Mouse (Mus musculus): ENCODE results near the gene Mum1. TPM values are rescaled to one million over a fixed set of nuclear protein-coding genes. Genes with fewer than 3 reads are reported as not detected.
"Not testable (repeated sequence)": the region's sequence is repeated elsewhere in the genome, so short reads cannot be mapped to it uniquely, and the experiment has no call there.

Gene Mum1
- total RNA-seq, 2 experiments from 2014 or later = 37.4 to 45.1 TPM

GRCm38 (mm10) chr10:80207676-80208075, 18.6 kb upstream of the Mum1 start:
- no peak for DNase-seq (ENCODE audit: low spot score in 2 of 2)

- DNase-seq (ENCODE audit: low spot score in 2 of 2) = no peak
These were observed 18.0 kb upstream of the Mum1 start for GRCm38 (mm10) chr10:80208248-80208647.

DNA sequence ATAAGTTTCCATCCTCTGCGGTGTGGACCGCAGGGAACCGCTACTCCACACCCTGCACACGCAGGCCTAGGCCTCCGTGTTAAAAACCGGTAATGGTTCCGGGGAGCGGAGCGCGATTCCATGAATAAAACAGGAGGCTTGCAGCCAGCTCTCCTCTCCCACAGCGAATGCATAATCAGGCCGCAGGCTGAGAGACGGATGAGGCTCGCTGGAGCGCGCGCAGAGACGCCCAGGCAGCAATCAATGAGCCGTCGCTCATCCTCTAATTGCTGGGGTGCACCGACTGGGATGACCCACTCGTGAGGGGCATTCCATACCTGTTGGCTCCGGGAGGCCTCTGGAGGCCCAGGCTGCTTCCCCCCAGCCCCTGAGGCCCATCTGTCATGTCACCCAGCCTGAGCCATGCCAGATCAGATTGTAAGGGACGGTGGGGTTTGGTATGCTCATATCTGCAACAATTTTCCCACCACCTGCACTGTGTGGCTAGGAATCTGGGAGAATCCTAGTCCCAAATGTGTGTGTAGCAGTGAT, 17.3 kb upstream of the Mum1 start:
- DNase-seq (ENCODE audit: low spot score in 2 of 2) = peak in 1 of 2 experiments; percentile 62

DNA sequence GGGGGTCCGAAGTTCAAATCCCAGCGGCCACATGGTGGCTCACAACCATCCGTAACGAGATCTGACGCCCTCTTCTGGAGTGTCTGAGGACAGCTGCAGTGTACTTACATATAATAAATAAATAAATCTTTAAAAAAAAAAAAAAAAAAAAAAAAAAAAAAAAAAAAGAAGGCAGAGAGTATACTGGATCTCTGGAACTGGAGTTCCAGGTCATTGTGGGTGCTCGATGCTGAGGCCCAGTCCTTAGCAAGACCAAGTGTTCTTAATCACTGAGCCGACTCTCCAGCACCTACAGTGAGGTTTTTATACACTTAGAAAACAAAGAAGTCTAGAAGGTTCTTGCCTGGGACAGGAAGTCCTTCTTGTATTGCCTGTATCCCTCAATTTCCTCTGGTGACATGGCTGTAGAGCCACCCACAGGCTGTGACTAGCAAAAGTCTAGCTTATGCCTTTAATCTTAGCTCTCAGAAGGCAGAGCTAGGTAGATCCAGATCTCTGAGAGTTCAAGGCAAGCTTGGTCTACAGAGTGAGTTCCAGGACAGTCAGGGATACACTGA, 14.6 kb upstream of the Mum1 start:
- not testable (repeated sequence) for DNase-seq (ENCODE audit: low spot score in 2 of 2)

- no peak for DNase-seq (ENCODE audit: low spot score in 2 of 2)
These were observed 11.0 kb upstream of the Mum1 start for GRCm38 (mm10) chr10:80215048-80215772.

DNA sequence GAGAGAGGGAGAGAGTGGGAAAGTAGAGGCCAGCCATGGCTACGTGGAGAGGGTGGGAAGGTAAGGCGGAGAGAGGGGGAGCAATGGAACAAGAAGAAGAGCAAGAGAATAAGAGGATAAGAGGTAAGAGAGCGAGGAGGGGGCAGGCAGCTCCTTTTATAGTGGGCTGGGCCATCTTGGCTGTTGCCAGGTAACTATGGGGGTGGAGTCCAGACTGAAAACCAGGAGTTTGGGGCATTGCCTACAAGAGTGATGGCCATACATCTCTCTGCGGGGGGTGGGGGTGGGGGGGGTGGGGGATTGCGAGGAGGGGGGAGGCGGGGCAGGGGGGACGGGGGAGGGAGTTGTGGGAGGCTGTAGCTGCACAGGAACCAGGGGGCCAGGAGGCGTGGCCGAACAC, 5.6 kb upstream of the Mum1 start:
- no peak for DNase-seq (ENCODE audit: low spot score in 2 of 2)

DNA sequence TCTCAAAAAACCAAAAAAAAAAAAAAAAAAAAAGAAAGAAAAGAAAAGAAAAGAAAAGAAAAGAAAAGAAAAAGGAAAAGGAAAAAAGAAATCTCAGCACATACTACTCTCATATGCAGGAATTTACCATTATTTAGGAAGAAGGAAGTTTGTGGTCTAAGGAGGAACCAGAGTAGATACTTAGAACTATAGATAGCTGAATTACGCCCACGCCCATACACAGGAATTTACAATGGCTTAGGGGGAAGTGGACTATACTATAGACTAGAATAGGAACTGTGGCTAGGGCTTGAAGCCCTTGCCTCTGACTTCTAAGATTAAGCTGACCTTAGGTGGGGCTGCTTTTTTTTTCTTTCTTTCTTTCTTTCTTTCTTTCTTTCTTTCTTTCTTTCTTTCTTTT, 3.1 kb upstream of the Mum1 start:
- not testable (repeated sequence) for DNase-seq (ENCODE audit: low spot score in 2 of 2)

- no peak for DNase-seq (ENCODE audit: low spot score in 2 of 2)
These were observed 191 bp upstream of the Mum1 start for GRCm38 (mm10) chr10:80226071-80226415.

DNA sequence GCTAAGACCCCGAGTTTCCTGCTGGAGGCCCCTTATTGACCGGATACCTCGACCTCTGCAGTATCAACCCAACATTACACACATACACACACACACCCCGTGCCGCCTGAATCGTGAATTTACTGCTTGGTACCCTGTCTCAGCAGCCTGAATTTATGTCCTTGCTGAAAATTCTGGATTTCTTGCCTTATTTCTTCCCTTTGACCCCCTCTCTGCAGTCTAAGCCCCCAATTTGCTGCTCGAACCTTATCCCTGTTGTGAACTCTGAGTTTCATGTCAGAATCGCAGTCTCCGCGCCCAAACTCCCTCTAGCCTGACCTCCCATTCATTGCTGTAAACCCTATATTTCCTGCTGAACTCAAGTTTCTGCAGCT, 919 bp downstream of the Mum1 start:
- DNase-seq (ENCODE audit: low spot score in 2 of 2) = peak in 1 of 2 experiments; percentile 23

- no peak for DNase-seq (ENCODE audit: low spot score in 2 of 2)
These were observed 1.9 kb downstream of the Mum1 start for GRCm38 (mm10) chr10:80227877-80228775.

GRCm38 (mm10) chr10:80236145-80236825, 10.1 kb downstream of the Mum1 start:
- DNase-seq (ENCODE audit: low spot score in 2 of 2) = peak in 1 of 2 experiments; percentile 59

DNA sequence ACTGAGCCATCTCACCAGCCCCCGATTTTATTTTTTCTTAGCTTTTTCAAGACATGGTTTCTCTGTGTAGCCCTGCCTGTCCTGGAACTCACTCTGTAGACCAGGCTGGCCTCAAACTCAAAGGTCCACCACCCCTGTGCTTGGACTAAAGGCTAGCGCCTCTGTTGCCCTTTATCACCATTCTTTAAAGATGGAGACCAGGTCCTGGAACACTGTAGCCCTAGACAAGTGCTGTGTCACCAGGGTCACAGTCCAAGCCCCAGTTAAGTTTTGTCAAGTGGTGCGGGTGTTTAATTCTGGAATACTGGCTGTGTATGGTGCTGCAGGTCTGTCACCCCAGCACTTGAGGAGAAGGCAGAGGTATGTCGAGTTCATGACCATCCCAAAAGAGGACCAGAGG, 10.8 kb downstream of the Mum1 start:
- DNase-seq (ENCODE audit: low spot score in 2 of 2) = no peak

DNA sequence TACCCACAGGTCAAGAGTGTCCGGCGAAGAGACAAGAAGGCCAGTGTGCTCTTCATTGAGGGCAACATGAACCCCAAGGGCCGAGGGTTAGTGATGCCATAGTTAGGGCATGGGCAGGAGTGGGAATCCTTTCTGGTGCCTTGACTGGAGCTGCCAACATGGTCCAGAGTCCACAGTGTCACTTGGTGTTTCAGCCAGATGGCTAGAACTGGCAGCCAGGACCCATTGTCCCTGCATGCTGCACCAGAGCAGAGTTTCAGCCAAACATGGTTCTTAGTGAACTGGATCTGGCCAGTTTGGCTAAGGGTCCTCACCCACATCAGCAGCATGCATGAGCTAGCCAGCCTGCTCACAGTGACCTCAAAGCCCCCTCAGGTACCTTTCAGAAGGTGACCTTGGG, 12.1 kb downstream of the Mum1 start:
- DNase-seq (ENCODE audit: low spot score in 2 of 2) = no peak

DNA sequence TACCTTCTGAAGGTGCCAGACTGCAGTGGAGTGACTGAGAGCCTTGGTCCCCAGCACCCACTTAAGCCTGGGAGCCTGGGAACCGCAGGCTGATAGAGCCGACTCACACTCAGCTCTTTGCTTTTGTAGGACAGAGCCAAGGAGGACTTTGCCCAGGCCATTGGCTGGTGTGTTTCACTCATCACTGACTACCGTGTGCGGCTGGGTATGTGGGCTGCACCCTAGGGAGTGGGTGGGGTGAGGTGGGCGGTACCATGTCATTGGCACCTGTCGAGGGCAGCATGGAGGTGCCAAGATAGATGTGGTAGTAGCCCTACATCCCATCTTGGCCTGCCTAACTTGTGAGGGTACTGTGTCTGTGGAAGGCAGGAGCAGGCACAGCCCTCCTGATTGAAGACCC, 13.6 kb downstream of the Mum1 start:
- DNase-seq (ENCODE audit: low spot score in 2 of 2) = no peak

- DNase-seq (ENCODE audit: low spot score in 2 of 2) = no peak
These were observed 15.9 kb downstream of the Mum1 start for GRCm38 (mm10) chr10:80242088-80242487.

DNA sequence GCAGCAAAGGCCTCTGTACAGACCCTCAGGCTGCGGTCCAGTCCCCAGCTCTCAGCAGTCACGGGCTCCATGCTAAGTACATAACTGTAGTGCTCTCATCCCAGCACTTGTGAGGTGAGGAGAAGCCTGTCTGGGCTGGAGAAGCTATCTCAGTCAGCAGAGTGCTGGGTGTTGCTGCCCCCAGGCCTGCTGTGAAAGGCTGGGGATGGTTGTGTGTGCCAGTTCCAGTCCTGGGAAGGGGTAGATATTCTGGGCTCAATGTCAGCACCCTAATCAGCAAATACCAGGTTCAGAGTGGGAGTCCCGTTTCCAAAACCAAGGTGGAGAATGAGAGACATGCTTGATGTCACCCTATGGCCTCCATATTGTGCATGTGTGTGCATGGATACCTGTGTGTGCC, 16.4 kb downstream of the Mum1 start:
- no peak for DNase-seq (ENCODE audit: low spot score in 2 of 2)

DNA sequence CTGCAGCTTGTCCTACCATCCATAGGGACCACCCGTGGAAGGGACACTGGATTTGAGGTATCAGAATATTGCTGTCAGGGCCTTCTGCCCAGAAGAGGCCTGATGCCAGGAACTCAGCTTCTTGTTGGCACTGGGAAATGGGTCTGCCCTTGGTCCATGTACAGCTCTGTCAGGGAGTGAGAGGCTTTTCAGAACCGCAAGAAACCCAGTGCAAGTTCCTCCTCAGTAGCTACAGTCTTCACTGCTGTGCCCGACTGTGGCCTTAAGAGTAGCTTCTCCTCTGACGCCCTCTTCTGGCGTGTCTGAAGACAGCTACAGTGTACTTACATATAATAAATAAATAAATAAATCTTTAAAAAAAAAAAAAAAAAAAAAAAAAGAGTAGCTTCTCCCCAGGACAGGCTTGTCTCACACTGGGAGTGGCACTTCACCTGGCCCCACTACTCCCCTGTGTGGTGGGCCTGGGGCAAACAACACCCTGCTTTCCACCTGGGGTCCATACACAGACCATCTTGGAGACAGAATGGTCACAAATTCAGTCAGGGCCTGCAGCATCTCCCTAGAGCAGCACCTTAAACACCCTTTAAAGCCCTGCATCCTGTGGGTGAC, 18.7 kb downstream of the Mum1 start:
- peak in 1 of 2 experiments; percentile 48 for DNase-seq (ENCODE audit: low spot score in 2 of 2)

- peak; percentile 71 to 88 for DNase-seq (ENCODE audit: low spot score in 2 of 2)
These were observed 19.4 kb downstream of the Mum1 start for GRCm38 (mm10) chr10:80245600-80245999.

DNA sequence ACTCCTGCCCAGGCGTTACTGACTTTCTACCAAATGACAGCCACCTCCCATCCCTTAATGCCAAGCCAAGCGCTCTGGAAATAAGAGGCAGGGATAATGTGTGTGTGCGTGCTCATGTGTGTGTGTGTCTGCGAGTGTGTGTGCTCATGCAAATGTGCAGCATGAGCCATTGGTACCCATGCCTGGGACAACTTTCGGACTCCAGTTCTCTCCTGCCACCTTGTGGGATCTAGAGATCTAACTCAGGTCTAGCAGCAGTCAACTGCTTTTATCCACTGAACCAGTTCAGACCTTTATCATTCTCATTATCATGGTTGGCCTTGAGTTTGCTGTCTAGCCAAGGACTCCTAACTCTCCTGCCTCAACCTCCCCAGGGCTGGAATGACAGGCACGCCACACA, 21.6 kb downstream of the Mum1 start:
- peak in 1 of 2 experiments; percentile 45 for DNase-seq (ENCODE audit: low spot score in 2 of 2)

GRCm38 (mm10) chr10:80248437-80248836, 22.2 kb downstream of the Mum1 start:
- not testable (repeated sequence) for DNase-seq (ENCODE audit: low spot score in 2 of 2)
